Mouse (Mus musculus): ENCODE measurements around the gene Timm10. TPM values are rescaled to one million over a fixed set of nuclear protein-coding genes. Genes with fewer than 3 reads are reported as not detected.

The Timm10 gene
- total and polyA plus RNA-seq, 2 experiments from 2014 or later = 117 to 129 TPM

- Histone ChIP-seq H3K27ac (ENCODE audit: low read depth) (no peak overlapping the region), H3K9ac (replicated peaks; ENCODE audit: low read depth, low read length) (no peak overlapping the region), H3K4me2 (ENCODE audit: low read depth, low read length) (no peak overlapping the region), H3K9me3 (replicated peaks; ENCODE audit: control insufficient read depth, low read length) (no peaks in the 10 kb centered on the region), H3K4me3 (ENCODE audit: low read depth, low read length) (no peak overlapping the region), H3K27me3 (ENCODE audit: control insufficient read depth, insufficient read depth, low read length) (no peaks in the 10 kb centered on the region), H3K4me1 (ENCODE audit: control insufficient read depth, insufficient read depth) (peaks cover 22% of the 10 kb centered on the region; the same call in 1 of the 2 replicates), H3K36me3 (replicated peaks; ENCODE audit: control insufficient read depth, insufficient read depth, low read length) (no peaks in the 10 kb centered on the region)
- no peak for TF ChIP-seq EP300 (IDR thresholded peaks at IDR 0.05; ENCODE audit: low read depth)
- DNase-seq (ENCODE audit: low spot score) (no peak), ATAC-seq (ENCODE audit: insufficient read depth, low read depth) (no peak)
- WGBS = 69% methylated on average over 3 of the region's 3 CpGs
Measured at GRCm38 (mm10) chr2:84788316-84788715, 38.5 kb upstream of the Timm10 start.

GRCm38 (mm10) chr2:84790418-84790817, 36.4 kb upstream of the Timm10 start:
- Histone ChIP-seq H3K9ac (replicated peaks; ENCODE audit: low read depth, low read length) (no peak overlapping the region), H3K4me3 (ENCODE audit: low read depth, low read length) (no peak overlapping the region), H3K9me3 (replicated peaks; ENCODE audit: control insufficient read depth, low read length) (no peaks in the 10 kb centered on the region), H3K27me3 (ENCODE audit: control insufficient read depth, insufficient read depth, low read length) (no peaks in the 10 kb centered on the region), H3K4me1 (ENCODE audit: control insufficient read depth, insufficient read depth) (0 out of 2 replicates have a peak, but pooled peaks cover 4% of the 10 kb centered on the region), H3K36me3 (replicated peaks; ENCODE audit: control insufficient read depth, insufficient read depth, low read length) (no peaks in the 10 kb centered on the region), H3K4me2 (ENCODE audit: low read depth, low read length) (no peak overlapping the region), H3K27ac (ENCODE audit: low read depth) (no peak overlapping the region)
- ATAC-seq (ENCODE audit: insufficient read depth, low read depth) (no peak), DNase-seq (ENCODE audit: low spot score) (no peak)
- 47% methylated on average over 9 of the region's 9 CpGs for WGBS
- no peak for TF ChIP-seq CTCF (IDR thresholded peaks at IDR 0.05; ENCODE audit: low read depth)
- TF ChIP-seq EP300 (IDR thresholded peaks at IDR 0.05; ENCODE audit: low read depth) = no peak

GRCm38 (mm10) chr2:84792516-84792915, 34.3 kb upstream of the Timm10 start:
- Histone ChIP-seq H3K9ac (replicated peaks; ENCODE audit: low read depth, low read length) (no peak overlapping the region), H3K4me3 (ENCODE audit: low read depth, low read length) (no peak overlapping the region), H3K4me2 (ENCODE audit: low read depth, low read length) (no peak overlapping the region), H3K4me1 (ENCODE audit: control insufficient read depth, insufficient read depth) (no peaks in the 10 kb centered on the region), H3K9me3 (replicated peaks; ENCODE audit: control insufficient read depth, low read length) (peaks cover 3% of the 10 kb centered on the region; the same call in 1 of the 2 replicates), H3K36me3 (replicated peaks; ENCODE audit: control insufficient read depth, insufficient read depth, low read length) (no peaks in the 10 kb centered on the region), H3K27me3 (ENCODE audit: control insufficient read depth, insufficient read depth, low read length) (no peaks in the 10 kb centered on the region), H3K27ac (ENCODE audit: low read depth) (no peak overlapping the region)
- no peak for TF ChIP-seq CTCF (IDR thresholded peaks at IDR 0.05; ENCODE audit: low read depth)
- TF ChIP-seq EP300 (IDR thresholded peaks at IDR 0.05; ENCODE audit: low read depth) = no peak
- ATAC-seq (ENCODE audit: insufficient read depth, low read depth) (peak; percentile 69; the same call in 1 of the 2 replicates), DNase-seq (ENCODE audit: low spot score) (peak; percentile 48)
- 30% methylated on average over 3 of the region's 3 CpGs for WGBS

GRCm38 (mm10) chr2:84793154-84793553, 33.6 kb upstream of the Timm10 start:
- WGBS = 86% methylated on average over 3 of the region's 3 CpGs
- no peak overlapping the region for H3K9ac ChIP-seq (replicated peaks; ENCODE audit: low read depth, low read length)
- no peak overlapping the region for H3K4me3 ChIP-seq (ENCODE audit: low read depth, low read length)
- no peak for TF ChIP-seq EP300 (IDR thresholded peaks at IDR 0.05; ENCODE audit: low read depth)
- no peak for TF ChIP-seq CTCF (IDR thresholded peaks at IDR 0.05; ENCODE audit: low read depth)
- no peaks in the 10 kb centered on the region for H3K36me3 ChIP-seq (replicated peaks; ENCODE audit: control insufficient read depth, insufficient read depth, low read length)
- peaks cover 3% of the 10 kb centered on the region; the same call in 1 of the 2 replicates for H3K9me3 ChIP-seq (replicated peaks; ENCODE audit: control insufficient read depth, low read length)
- no peak overlapping the region for H3K27ac ChIP-seq (ENCODE audit: low read depth)
- DNase-seq (ENCODE audit: low spot score) (no peak), ATAC-seq (ENCODE audit: insufficient read depth, low read depth) (no peak)
- no peaks in the 10 kb centered on the region for H3K27me3 ChIP-seq (ENCODE audit: control insufficient read depth, insufficient read depth, low read length)
- no peak overlapping the region for H3K4me2 ChIP-seq (ENCODE audit: low read depth, low read length)
- no peaks in the 10 kb centered on the region for H3K4me1 ChIP-seq (ENCODE audit: control insufficient read depth, insufficient read depth)

GRCm38 (mm10) chr2:84793871-84794270, 32.9 kb upstream of the Timm10 start:
- WGBS = 77% methylated on average over 3 of the region's 3 CpGs

More at GRCm38 (mm10) chr2:84793871-84794270, 32.9 kb upstream of the Timm10 start:
- Histone ChIP-seq H3K4me2 (ENCODE audit: low read depth, low read length) (no peak overlapping the region), H3K27ac (ENCODE audit: low read depth) (no peak overlapping the region), H3K9ac (replicated peaks; ENCODE audit: low read depth, low read length) (no peak overlapping the region), H3K4me3 (ENCODE audit: low read depth, low read length) (no peak overlapping the region), H3K36me3 (replicated peaks; ENCODE audit: control insufficient read depth, insufficient read depth, low read length) (no peaks in the 10 kb centered on the region), H3K9me3 (replicated peaks; ENCODE audit: control insufficient read depth, low read length) (peaks cover 3% of the 10 kb centered on the region; the same call in 1 of the 2 replicates), H3K4me1 (ENCODE audit: control insufficient read depth, insufficient read depth) (no peaks in the 10 kb centered on the region), H3K27me3 (ENCODE audit: control insufficient read depth, insufficient read depth, low read length) (no peaks in the 10 kb centered on the region)
- no peak for TF ChIP-seq EP300 (IDR thresholded peaks at IDR 0.05; ENCODE audit: low read depth)
- TF ChIP-seq CTCF (IDR thresholded peaks at IDR 0.05; ENCODE audit: low read depth) = no peak
- DNase-seq (ENCODE audit: low spot score) (no peak), ATAC-seq (ENCODE audit: insufficient read depth, low read depth) (no peak)
